Mouse (Mus musculus) limb, embryonic 14.5 days (tissue): Measurements from ENCODE around the gene Anp32a. TPM values are rescaled to one million over a fixed set of nuclear protein-coding genes. Genes with fewer than 3 reads are reported as not detected.

Experiments
- ATAC-seq: fragments of 200-750 bp; cut with Nextera tagmentation; 2 replicates; pipeline ENCODE4 v1.8.0; 2017; ENCODE audit warnings: low read depth, moderate number of reproducible peaks, moderate TSS enrichment; ENCODE audit not compliant: low FRiP score
- DNase-seq: peaks from one replicate; pipeline ENCODE4 v3.0.0-alpha.2; 2015; ENCODE audit warnings: low spot score
- H3K27ac ChIP-seq: fragments of 300-500 bp; sonication (generic); replicated peaks from 2 replicates; pipeline ENCODE4 v1.5.1; 2014; ENCODE audit warnings: low read depth, mild to moderate bottlenecking, low read length, moderate library complexity, mixed read lengths
- H3K27me3 ChIP-seq: fragments of 300-500 bp; sonication (generic); 2 replicates; pipeline ENCODE4 v1.6.1; 2014; ENCODE audit warnings: low read length, mixed read lengths; ENCODE audit not compliant: control insufficient read depth, insufficient read depth
- H3K36me3 ChIP-seq: fragments of 300-500 bp; sonication (generic); 2 replicates; pipeline ENCODE4 v1.6.1; 2014; ENCODE audit warnings: mild to moderate bottlenecking, low read length, moderate library complexity, mixed read lengths; ENCODE audit not compliant: control insufficient read depth, insufficient read depth
- H3K4me1 ChIP-seq: fragments of 300-500 bp; sonication (generic); 2 replicates; pipeline ENCODE4 v1.6.1; 2014; ENCODE audit warnings: antibody characterized with exemption, low read length, mixed read lengths; ENCODE audit not compliant: control insufficient read depth, insufficient read depth
- H3K4me2 ChIP-seq: fragments of 300-500 bp; sonication (generic); replicated peaks from 2 replicates; pipeline ENCODE4 v1.6.1; 2014; ENCODE audit warnings: low read depth, mild to moderate bottlenecking, low read length, moderate library complexity; ENCODE audit not compliant: severe bottlenecking
- H3K4me3 ChIP-seq: fragments of 300-500 bp; sonication (generic); replicated peaks from 2 replicates; pipeline ENCODE4 v1.5.1; 2014; ENCODE audit warnings: low read length
- H3K9ac ChIP-seq: fragments of 300-500 bp; sonication (generic); 2 replicates; pipeline ENCODE4 v1.6.1; 2014; ENCODE audit warnings: mild to moderate bottlenecking, low read depth, low read length, moderate library complexity; ENCODE audit not compliant: severe bottlenecking
- H3K9me3 ChIP-seq: fragments of 300-500 bp; sonication (generic); 2 replicates; pipeline ENCODE4 v1.6.1; 2016; ENCODE audit warnings: low read length; ENCODE audit not compliant: control insufficient read depth
- POLR2A ChIP-seq: fragments of 200-500 bp; IDR thresholded peaks from 2 replicates; pipeline ENCODE4 v1.8.0; 2012; ENCODE audit warnings: inconsistent platforms, mild to moderate bottlenecking, moderate library complexity, borderline replicate concordance; ENCODE audit not compliant: insufficient read depth, insufficient read length; ENCODE audit errors: extremely low read depth
- WGBS: fragments of 180-500 bp; shearing (Covaris S2); extraction: QIAGEN DNeasy Blood & Tissue Kit; methylation state at CpG from one replicate; pipeline ENCODE4 v1.1.7; 2014; 5-methylcytosine and 5-hydroxymethylcytosine counted together
- polyA plus RNA-seq, 2 experiments: library from polyadenylated mRNA; depleted of rRNA in 1 of 2; stranded (reverse) in 1 of 2; unstranded in 1 of 2; fragments of >200 nt; fragmentation: Nextera tagmentation in 1 of 2; extraction: Ambion mirVana in 1 of 2; gene quantifications; 2 replicates each; pipeline versions ENCODE4 v1.2.1 to v1.2.3; 2012 to 2014

Gene Anp32a
- polyA plus RNA-seq, 2 experiments: 104 to 468 TPM

- H3K9me3 ChIP-seq: no peaks in the 10 kb centered on the region
- no peak overlapping the region for H3K4me3 ChIP-seq
- H3K27ac ChIP-seq: no peak overlapping the region
- no peak overlapping the region for H3K9ac ChIP-seq
- H3K4me1 ChIP-seq: no peaks in the 10 kb centered on the region
- H3K4me2 ChIP-seq: no peak overlapping the region
- H3K27me3 ChIP-seq: no peaks in the 10 kb centered on the region
- DNase-seq (no peak), ATAC-seq (no peak)
- 55% methylated on average over 2 of the region's 2 CpGs for WGBS
- no peaks in the 10 kb centered on the region for H3K36me3 ChIP-seq
- no peak for TF ChIP-seq POLR2A
Measured at GRCm38 (mm10) chr9:62394163-62394562, 53.1 kb downstream of the Anp32a start.

- Histone ChIP-seq H3K27ac (no peak overlapping the region), H3K36me3 (no peaks in the 10 kb centered on the region), H3K9me3 (no peaks in the 10 kb centered on the region), H3K4me2 (no peak overlapping the region), H3K27me3 (no peaks in the 10 kb centered on the region), H3K9ac (no peak overlapping the region), H3K4me1 (no peaks in the 10 kb centered on the region), H3K4me3 (no peak overlapping the region)
- ATAC-seq: no peak
- no peak for TF ChIP-seq POLR2A
- no peak for DNase-seq
- WGBS: 59% methylated on average over 11 of the region's 11 CpGs
Measured at GRCm38 (mm10) chr9:62400531-62401170, 59.6 kb downstream of the Anp32a start.

GRCm38 (mm10) chr9:62401589-62401988 is 60.5 kb downstream of the Anp32a start:
- ATAC-seq (no peak), DNase-seq (no peak)
- Histone ChIP-seq H3K27ac (no peak overlapping the region), H3K4me1 (no peaks in the 10 kb centered on the region), H3K27me3 (no peaks in the 10 kb centered on the region), H3K36me3 (no peaks in the 10 kb centered on the region), H3K9me3 (no peaks in the 10 kb centered on the region), H3K4me3 (no peak overlapping the region), H3K9ac (no peak overlapping the region), H3K4me2 (no peak overlapping the region)
- no peak for TF ChIP-seq POLR2A
- 78% methylated on average over 1 of the region's 1 CpGs for WGBS

GRCm38 (mm10) chr9:62406423-62407013 is 65.4 kb downstream of the Anp32a start:
- 82% methylated on average over 7 of the region's 7 CpGs for WGBS
- Histone ChIP-seq H3K27ac (no peak overlapping the region), H3K27me3 (no peaks in the 10 kb centered on the region), H3K36me3 (no peaks in the 10 kb centered on the region), H3K9me3 (no peaks in the 10 kb centered on the region), H3K4me3 (no peak overlapping the region), H3K4me2 (no peak overlapping the region), H3K9ac (no peak overlapping the region), H3K4me1 (no peaks in the 10 kb centered on the region)
- ATAC-seq (no peak), DNase-seq (no peak)
- TF ChIP-seq POLR2A: no peak

GRCm38 (mm10) chr9:62407357-62408146 is 66.5 kb downstream of the Anp32a start:
- no peak for DNase-seq
- H3K4me2 ChIP-seq: no peak overlapping the region
- 82% methylated on average over 5 of the region's 5 CpGs for WGBS
- H3K27me3 ChIP-seq: no peaks in the 10 kb centered on the region
- H3K27ac ChIP-seq: no peak overlapping the region
- no peak for ATAC-seq
- no peak overlapping the region for H3K9ac ChIP-seq
- no peak for TF ChIP-seq POLR2A
- no peaks in the 10 kb centered on the region for H3K9me3 ChIP-seq
- no peaks in the 10 kb centered on the region for H3K36me3 ChIP-seq
- H3K4me1 ChIP-seq: no peaks in the 10 kb centered on the region
- H3K4me3 ChIP-seq: no peak overlapping the region
